Mouse (Mus musculus): ENCODE measurements around the gene Msmp.

The Msmp gene

DNA sequence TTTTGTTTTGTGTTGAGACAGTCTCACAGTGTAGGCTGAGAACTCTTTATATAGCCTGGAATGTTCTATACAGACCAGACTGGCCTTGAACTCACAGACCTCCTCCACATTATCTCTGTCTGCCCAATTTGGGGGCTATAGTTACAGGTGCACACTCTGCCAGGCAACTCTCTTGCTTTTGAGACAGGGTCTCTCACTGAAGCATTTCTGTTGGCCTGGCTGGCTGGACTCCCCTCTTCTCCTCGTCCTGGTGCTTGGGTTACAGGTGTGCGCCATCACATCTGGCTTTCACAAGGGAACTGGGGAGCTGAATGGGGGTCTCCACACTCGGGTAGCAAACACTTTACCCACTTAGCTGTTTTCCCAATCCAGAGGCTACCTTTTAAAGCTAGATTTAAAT lies 7.7 kb upstream of the Msmp start:
- no peak for DNase-seq

- no peak for DNase-seq
Observed at GRCm38 (mm10) chr4:43591543-43591942, 7.2 kb upstream of the Msmp start.

DNA sequence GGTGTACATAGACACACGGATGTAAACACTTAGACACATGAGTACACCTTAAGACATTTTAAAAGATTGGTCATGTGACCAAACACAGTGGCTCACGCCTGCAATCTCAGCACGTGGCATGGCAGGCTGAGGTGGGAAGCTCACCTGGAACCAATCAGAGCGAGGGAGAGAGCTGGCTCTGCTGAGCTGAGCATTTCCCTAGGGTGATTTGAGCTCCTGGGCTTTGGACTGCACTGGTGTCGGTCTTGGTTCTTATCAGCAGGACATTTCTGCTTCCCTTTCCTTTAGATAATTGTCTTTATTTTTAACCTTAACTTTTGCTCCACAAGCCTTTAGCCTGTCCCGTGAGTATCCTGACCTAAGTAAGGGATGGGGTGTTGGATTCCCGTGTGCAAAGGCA lies 3.4 kb upstream of the Msmp start:
- DNase-seq: no peak

- DNase-seq: peak; percentile 3
Observed at GRCm38 (mm10) chr4:43586411-43586810, 2.1 kb upstream of the Msmp start.

DNA sequence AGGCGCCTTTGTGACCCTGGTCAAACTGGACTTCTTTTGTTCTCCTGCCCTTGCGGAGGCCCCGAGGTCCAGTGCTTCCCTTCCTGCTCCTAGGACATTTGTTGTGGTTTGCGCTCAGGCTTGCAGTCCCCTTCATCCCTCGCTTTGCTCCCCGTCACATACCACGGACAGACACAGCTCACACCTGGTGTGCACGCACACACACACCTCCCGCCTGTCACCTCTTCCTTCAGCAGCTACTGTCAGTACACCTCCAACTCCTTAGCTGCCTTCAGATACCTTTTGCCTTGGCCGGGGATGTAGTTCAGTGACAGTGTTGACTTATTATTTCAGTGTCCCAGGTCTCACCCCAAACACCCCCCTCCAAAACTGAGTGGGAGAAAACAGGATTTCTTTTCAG lies 1.4 kb upstream of the Msmp start:
- peak; percentile 0 for DNase-seq

DNA sequence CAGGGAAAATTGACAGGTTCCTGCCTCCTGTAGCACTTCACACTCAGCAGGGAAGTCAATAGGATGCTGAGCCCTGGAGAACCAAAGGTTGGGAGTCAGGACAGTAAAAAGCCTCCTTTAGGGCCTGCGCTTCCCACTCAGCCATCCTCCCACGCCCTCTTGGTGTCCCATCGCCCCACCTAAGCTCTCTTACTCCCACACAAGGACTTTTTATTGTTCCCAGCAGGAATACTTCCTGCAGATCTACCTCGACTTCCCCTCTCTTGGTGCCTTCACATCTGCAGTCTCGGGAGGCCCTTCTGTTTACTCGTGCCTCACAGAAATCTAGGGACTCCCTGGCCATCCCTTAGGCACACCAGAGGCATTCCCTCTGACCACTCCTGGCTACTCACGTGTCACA lies 873 bp downstream of the Msmp start:
- peak; percentile 4 for DNase-seq

DNA sequence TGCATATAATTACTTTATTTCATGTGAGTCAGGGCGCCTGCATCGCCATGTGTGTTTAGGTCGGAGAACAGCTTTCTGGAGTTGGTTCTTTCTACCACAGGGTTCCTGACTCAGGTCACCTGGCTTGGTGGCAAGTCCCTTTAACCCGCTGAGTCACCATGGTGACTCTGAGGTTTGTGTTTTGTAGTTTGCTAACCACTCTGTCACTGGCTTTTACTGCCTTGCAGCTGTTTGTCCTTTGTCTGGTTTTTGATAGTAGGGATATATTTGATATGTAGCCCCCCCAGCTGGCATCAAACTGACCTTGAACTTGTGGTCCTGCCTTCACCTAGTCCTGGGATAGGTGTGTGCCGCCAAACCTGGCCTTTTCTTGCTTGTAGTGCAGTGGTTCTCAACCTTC lies 2.1 kb downstream of the Msmp start:
- DNase-seq: peak; percentile 7

DNA sequence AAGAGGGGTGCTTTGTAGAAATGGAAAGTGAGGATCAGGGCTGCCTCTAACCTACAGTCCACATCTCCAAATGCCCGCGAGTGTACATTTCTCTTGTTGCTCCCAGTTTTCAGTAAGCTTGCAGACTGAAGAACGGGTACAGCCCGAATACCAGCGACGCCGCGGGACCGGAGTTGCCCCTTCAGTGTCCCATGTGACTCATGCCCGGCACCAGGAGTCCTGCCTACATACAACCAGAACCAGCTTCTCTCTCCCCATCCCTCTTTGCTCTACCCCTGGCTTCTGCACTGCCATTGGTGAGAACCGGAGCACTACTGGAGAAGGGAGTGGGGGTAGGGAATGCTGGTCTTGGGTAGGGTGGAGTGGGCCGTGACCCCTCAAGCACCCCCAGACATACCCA lies 2.9 kb downstream of the Msmp start:
- peak; percentile 6 for DNase-seq

GRCm38 (mm10) chr4:43580721-43581120 lies 3.6 kb downstream of the Msmp start:
- DNase-seq: peak; percentile 0

GRCm38 (mm10) chr4:43579731-43580130 lies 4.6 kb downstream of the Msmp start:
- DNase-seq: peak; percentile 17

DNA sequence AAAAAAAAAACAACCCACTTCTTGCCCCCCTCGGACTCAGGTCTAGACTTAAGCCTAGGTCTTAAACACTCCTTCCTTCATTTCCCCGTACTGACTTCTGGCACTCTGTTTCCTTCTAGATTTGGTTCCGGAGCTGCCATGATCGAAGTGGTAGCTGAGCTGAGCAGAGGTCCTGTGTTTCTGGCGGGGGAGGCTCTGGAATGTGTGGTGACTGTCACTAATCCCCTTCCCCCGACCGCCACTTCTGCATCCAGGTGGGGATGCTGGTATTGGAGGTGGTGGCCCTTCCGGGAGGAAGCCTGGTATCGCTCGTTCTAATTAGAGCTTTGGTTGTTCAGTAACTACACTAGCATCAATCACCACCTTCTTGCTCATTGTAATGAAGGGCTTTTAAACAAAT lies 5.0 kb downstream of the Msmp start:
- DNase-seq: peak; percentile 39

GRCm38 (mm10) chr4:43578376-43579204 lies 5.7 kb downstream of the Msmp start, which contains the start of the genes Rgp1 and Gba2:
TSS of gene Rgp1 (plus strand) at chr4:43578715.
TSS of gene Gba2 (minus strand) at chr4:43578873.
- peak; percentile 87 for DNase-seq

GRCm38 (mm10) chr4:43577237-43577881 lies 6.9 kb downstream of the Msmp start:
- peak; percentile 29 for DNase-seq

DNA sequence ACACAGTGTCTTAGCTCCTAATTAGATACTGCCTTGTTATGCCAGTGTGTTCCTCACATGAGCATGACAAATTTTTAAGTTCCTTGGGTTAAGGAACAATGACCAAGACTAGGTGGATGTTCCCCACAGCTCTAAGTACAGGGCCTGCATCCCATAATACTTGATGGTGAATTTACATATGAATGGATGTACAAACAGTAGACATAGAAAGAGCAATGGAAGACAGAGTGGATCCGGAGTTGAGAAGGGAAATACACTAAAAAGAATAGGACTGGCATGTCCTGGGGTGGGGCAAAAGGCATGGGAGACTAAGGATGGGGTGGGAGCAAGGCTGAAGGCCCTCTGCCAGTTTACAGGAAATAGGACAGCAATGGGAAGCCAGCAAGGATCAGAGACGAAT lies 8.9 kb downstream of the Msmp start:
- DNase-seq: peak; percentile 5

DNA sequence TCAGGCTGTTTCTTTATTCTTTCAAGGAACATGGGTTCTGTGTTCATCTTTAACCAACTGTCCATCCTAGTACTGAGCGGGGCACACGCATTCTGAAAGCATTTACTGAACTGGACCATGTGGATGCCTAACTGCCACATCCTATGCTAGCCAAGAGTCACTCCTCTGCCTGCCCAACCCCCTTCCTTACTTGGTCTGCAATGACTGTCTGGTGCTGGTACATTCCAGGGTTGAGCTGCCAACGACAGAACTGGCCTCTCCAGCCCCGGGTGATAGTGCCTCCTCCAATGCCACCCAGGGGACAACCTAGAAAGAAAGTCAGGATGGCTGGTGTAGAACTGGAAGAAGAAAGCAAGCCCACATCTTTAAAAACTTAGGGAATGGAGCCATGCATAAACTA lies 10.7 kb downstream of the Msmp start:
- DNase-seq: peak; percentile 6

DNA sequence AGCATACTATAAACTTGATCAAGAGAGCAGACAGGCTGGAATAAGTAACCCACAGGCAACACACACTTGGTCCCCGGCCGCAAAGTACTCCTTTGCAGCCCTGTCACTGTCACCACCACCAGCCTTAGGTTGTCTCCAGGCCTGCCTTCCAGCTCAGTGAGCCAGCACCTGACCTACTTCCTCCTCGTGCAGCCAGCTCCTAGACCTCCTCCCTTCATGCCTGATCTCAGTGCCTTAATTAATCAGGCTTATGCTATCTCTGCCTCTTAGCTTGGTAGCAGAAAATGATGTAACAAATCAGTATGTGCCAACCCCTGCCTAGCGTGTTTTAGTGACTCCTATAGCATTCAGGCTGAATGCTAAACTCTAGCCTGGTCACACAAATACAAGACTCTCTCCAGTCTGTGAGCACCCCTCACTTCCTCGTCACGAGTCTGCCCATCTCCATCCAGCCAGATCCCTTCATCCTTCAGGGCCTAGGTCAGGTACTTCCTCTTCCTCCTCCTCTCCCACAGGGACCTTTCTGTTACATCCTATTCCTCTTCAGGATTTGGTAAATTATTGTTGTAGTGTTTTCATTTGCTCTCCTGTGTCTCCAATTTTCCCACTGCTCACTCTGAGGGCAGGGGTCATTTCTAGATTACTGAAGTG lies 12.8 kb downstream of the Msmp start:
- DNase-seq: no peak

GRCm38 (mm10) chr4:43567140-43567539 lies 17.2 kb downstream of the Msmp start:
- DNase-seq: no peak

- DNase-seq: peak; percentile 51
Observed at GRCm38 (mm10) chr4:43564231-43564630, 20.1 kb downstream of the Msmp start.

DNA sequence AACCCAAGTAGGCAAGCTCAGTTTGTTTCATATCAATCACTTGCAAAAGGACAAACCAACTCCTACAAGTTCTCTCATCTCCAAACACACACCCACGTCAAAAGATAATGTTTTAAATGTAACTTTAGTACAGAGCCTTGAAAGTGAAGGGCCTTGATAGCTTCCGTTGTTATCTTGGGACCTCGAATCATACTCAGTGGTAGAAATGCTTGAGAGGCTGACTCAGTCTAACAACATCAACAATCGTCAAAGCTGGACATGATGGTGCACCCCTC lies 20.8 kb downstream of the Msmp start:
- no peak for DNase-seq

GRCm38 (mm10) chr4:43562769-43563600 lies 21.3 kb downstream of the Msmp start:
- DNase-seq: peak; percentile 43

- peak; percentile 95 for DNase-seq
Observed at GRCm38 (mm10) chr4:43561997-43562768, 22.1 kb downstream of the Msmp start, which contains the start of the genes Creb3 and Tln1. TSS of gene Creb3 (plus strand) at chr4:43562332. TSS of gene Tln1 (minus strand) at chr4:43562691.

DNA sequence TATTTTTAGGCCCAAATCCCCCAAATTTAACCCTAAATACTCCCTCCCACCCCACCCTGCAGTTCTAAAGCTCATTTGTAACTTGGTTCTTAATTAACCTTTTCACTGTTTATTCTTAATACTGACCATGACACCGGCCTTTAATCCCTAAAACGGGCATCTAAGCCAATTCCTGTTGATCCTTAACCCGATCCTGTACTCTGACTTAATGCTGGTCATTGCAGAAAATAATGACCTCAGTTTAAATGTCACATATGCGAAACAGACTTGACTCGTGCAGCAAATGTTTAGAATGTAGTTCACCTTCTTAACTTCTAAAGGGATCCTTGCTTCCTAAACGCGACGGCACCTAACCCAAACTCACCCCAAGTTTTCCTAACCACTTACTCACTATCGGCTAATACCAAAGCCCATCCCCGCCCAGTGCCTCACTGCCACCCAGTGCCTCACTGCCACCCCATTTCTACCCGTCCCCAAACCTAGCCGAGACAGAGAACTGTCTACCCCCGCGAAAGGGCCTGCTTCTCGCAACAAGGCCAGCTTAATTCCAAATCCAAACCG lies 22.8 kb downstream of the Msmp start:
- peak; percentile 40 for DNase-seq

Measured in cerebellum, adult 9-10 months (tissue).